23 mouse cellular contexts compared by ENCODE assay signal in the genomic region with DNA sequence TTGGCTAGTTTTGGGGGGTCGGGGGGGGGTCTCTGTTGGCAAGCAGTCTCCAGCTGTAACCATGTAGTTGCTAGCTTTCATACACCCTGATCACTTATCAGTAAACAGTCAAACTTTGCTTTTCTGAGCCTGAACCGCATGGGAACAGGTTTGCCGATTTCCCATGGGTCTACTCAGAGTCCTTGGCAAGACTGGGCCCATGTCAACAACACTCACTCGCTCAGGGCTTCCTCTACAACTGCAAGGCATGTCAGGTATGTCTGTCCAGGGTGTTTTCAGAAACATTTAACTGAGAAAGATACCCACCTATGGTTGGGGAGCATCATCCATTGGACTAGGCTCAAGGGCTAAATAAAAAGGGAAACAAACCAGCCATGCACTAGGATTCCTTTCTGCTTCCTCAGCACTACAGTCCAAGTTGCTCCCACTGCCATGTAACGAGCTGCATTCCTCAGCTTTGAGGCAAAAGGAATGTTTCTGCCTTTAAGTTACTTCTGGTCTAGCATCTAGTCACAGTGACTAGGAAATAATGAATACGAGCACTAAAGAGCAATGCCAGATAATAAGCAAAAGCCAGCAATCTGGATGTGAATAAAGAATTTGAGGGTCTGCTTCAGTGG. TPM values are rescaled to one million over a fixed set of nuclear protein-coding genes. Genes with fewer than 3 reads are reported as not detected.
A peak's percentile ranks its signal among the peaks of the same experiment; 100 is the strongest.
DNase-seq lines count a peak whose midpoint lies in the region; ATAC-seq and TF ChIP-seq lines count a peak whose summit lies in the region.
"Had no signal": no experiment of that assay in that cellular context is flagged by ENCODE, and none has a peak within 500 bp of the region (broad histone marks: within the 10 kb centered on the region; RNA-seq: fewer than 3 reads in every experiment).

No protein-coding gene starts in this region.

- H3K27ac ChIP-seq in heart, embryonic 16.5 days (ENCODE audit: low read length): peak overlapping the region; percentile 31; the same call in 1 of the 2 replicates
- H3K27ac ChIP-seq: embryonic facial prominence, embryonic 15.5 days; forebrain, embryonic 12.5 days; heart, adult 2 months; hindbrain, embryonic 10.5 days; hindbrain, embryonic 14.5 days; intestine, embryonic 15.5 days; kidney, embryonic 15.5 days had no signal

- no peaks in the 10 kb centered on the region; the same call in 1 of the 2 replicates for H3K9me3 ChIP-seq in heart, embryonic 16.5 days (replicated peaks; ENCODE audit: control insufficient read depth, low read length)
- H3K9me3 ChIP-seq: embryonic facial prominence, embryonic 15.5 days; forebrain, embryonic 12.5 days; hindbrain, embryonic 10.5 days; intestine, embryonic 15.5 days; kidney, embryonic 15.5 days had no signal

- H3K4me2 ChIP-seq in heart, embryonic 16.5 days (ENCODE audit: low read depth, low read length): no peak overlapping the region
- H3K4me2 ChIP-seq: embryonic facial prominence, embryonic 15.5 days; forebrain, embryonic 12.5 days; hindbrain, embryonic 14.5 days; intestine, embryonic 15.5 days; kidney, embryonic 15.5 days had no signal

- H3K4me1 ChIP-seq in heart, embryonic 16.5 days (ENCODE audit: control insufficient read depth, insufficient read depth, low read length): peaks cover 42% of the 10 kb centered on the region

- POLR2A ChIA-PET in Patski (lab: Charles Lee): interaction anchor here (0.6 kb wide), 1 partner anchor 194 kb away, joined by 5 read pairs; no protein-coding TSS in a partner anchor

- in situ Hi-C loops in Patski (cut with MboI; ENCODE audit: low pct_unique_long_range_greater_than_20kb): no loop called here

- intact Hi-C loops in heart, postnatal 36 days (cut with DNase I): no loop called here

- no peak overlapping the region for H3K9ac ChIP-seq in heart, embryonic 16.5 days (ENCODE audit: low read length)
- H3K9ac ChIP-seq: embryonic facial prominence, embryonic 15.5 days; forebrain, embryonic 12.5 days; hindbrain, embryonic 14.5 days; intestine, embryonic 15.5 days; kidney, embryonic 15.5 days had no signal

- 74% methylated on average over 6 of the region's 6 CpGs for WGBS in heart, embryonic 16.5 days

- CTCF ChIA-PET in Patski (lab: Charles Lee): interaction anchor here (1.0 kb wide), 1 partner anchor 26 kb away, joined by 3 read pairs; no protein-coding TSS in a partner anchor

- TF ChIP-seq CTCF in Patski (IDR thresholded peaks at IDR 0.05): no peak

- no peaks in the 10 kb centered on the region for H3K36me3 ChIP-seq in heart, embryonic 16.5 days (ENCODE audit: control insufficient read depth, insufficient read depth)
- H3K36me3 ChIP-seq: embryonic facial prominence, embryonic 15.5 days; forebrain, embryonic 12.5 days; intestine, embryonic 15.5 days; kidney, embryonic 15.5 days had no signal

- H3K4me3 ChIP-seq in heart, embryonic 16.5 days (ENCODE audit: low read length): no peak overlapping the region
- H3K4me3 ChIP-seq: embryonic facial prominence, embryonic 15.5 days; forebrain, embryonic 12.5 days; heart, adult 2 months; hindbrain, embryonic 10.5 days; intestine, embryonic 15.5 days; kidney, embryonic 15.5 days had no signal

- H3K27me3 ChIP-seq in heart, embryonic 16.5 days (ENCODE audit: control insufficient read depth, insufficient read depth, low read length): no peaks in the 10 kb centered on the region
- no peaks in the 10 kb centered on the region for H3K27me3 ChIP-seq in Patski
- H3K27me3 ChIP-seq: CH12.LX; embryonic facial prominence, embryonic 15.5 days; forebrain, embryonic 12.5 days; intestine, embryonic 15.5 days; kidney, embryonic 15.5 days had no signal

- ATAC-seq in heart, embryonic 16.5 days (replicated peaks; ENCODE audit: extremely low read depth, insufficient read depth, low FRiP score): no peak
- ATAC-seq in Patski: peak; percentile 66
- ATAC-seq: forebrain, embryonic 16.5 days; intestine, embryonic 15.5 days had no signal

- peak; percentile 59 for DNase-seq in adrenal gland, postnatal 10 days
- DNase-seq in adrenal gland, postnatal 4 days (ENCODE audit: low spot score in 2 of 2): no peak
- DNase-seq in heart, postnatal 36 days: no peak
- DNase-seq in Patski (ENCODE audit: low read depth, low spot score): no peak
- peak; percentile 17 to 52 for DNase-seq in adrenal gland, postnatal 36 days
- DNase-seq in kidney, adult 11 months: no peak
- no peak for DNase-seq in right cerebral cortex, adult 2 months (ENCODE audit: low spot score in 2 of 2)
- DNase-seq: cerebellum, adult 2 months; cerebellum, postnatal 10 days; embryo, embryonic 11 days; gastrocnemius, postnatal 10 days; heart, adult 2 months; heart, postnatal 14 days; kidney, adult 2 months had no signal

RNA-seq across cellular contexts. Expression of a gene that starts 6.2 kb away (rescaled TPM):
- 10 to 100 TPM; 78.8 to 86.7 TPM for total RNA-seq in adrenal gland, postnatal 10 days (2021)
- total RNA-seq in adrenal gland, postnatal 4 days (2021): 100 to 1,000 TPM; 111 to 125 TPM
- 37.9 and 43.1 TPM in 2 replicates for polyA plus RNA-seq in heart, embryonic 16.5 days (2015; fragmentation: Nextera tagmentation; extraction: Ambion mirVana)
- 10 to 100 TPM; 44.2 to 51.9 TPM for total RNA-seq in heart, postnatal 36 days (2021)
- 83.6 TPM for polyA plus RNA-seq in Patski (2021)
- total RNA-seq in adrenal gland, postnatal 36 days (2021): 100 to 1,000 TPM in 1 of 2 experiments, 10 to 100 TPM in 1; 94.9 to 126 TPM

Comparison
In these comparisons a context has a peak if more than half of its experiments do, and no peak if none do; other contexts are left out.
1. DNase-seq: peak in adrenal gland, postnatal 10 days (single experiment) and adrenal gland, postnatal 36 days (2 of 2); none in adrenal gland, postnatal 4 days (0 of 2), heart, postnatal 36 days (0 of 2), Patski (single experiment), kidney, adult 11 months (single experiment) and right cerebral cortex, adult 2 months (0 of 2).